In the genomic region with DNA sequence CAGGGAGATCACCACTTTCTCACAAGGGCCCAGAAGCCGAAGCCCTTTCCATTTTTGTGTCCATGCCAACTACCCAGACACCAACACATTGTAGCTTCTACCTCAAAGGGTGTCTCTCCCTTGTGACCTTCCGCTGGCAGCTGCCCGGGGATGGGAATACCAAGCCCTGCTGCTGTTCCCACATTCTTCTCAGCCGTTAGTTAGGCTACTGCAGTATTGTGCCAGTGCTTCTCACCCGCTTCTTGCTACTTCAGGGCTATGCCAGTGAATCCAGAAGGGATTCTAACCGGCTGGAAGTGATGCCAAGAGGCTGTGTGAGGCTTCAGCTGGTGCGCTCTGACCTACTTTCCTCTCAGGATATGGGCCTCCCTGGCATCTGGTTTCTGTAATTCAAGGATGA, we compare ENCODE assay signal across 10 mouse cellular contexts.
A peak's percentile ranks its signal among the peaks of the same experiment; 100 is the strongest.
DNase-seq lines count a peak whose midpoint lies in the region; ATAC-seq and TF ChIP-seq lines count a peak whose summit lies in the region.
"Had no signal": no experiment of that assay in that cellular context is flagged by ENCODE, and none has a peak within 500 bp of the region (broad histone marks: within the 10 kb centered on the region; RNA-seq: fewer than 3 reads in every experiment).

No protein-coding gene starts in this region.

- no peaks in the 10 kb centered on the region for H3K27me3 ChIP-seq in hindbrain, embryonic 16.5 days (replicated peaks; ENCODE audit: control insufficient read depth, insufficient read depth, low read length)
- no peaks in the 10 kb centered on the region for H3K27me3 ChIP-seq in hindbrain, embryonic 11.5 days (ENCODE audit: control insufficient read depth, insufficient read depth, low read length)
- H3K27me3 ChIP-seq in cerebellum, adult 2 months (ENCODE audit: control insufficient read depth, insufficient read depth, low read length) = no peaks in the 10 kb centered on the region
- H3K27me3 ChIP-seq: embryonic facial prominence, embryonic 15.5 days; limb, embryonic 15.5 days had no signal

- no peaks in the 10 kb centered on the region for H3K36me3 ChIP-seq in hindbrain, embryonic 16.5 days (ENCODE audit: control insufficient read depth, insufficient read depth, low read length)
- no peaks in the 10 kb centered on the region for H3K36me3 ChIP-seq in hindbrain, embryonic 11.5 days (ENCODE audit: control insufficient read depth, insufficient read depth, low read length)
- H3K36me3 ChIP-seq: embryonic facial prominence, embryonic 15.5 days; limb, embryonic 15.5 days had no signal

- H3K4me1 ChIP-seq in hindbrain, embryonic 16.5 days (ENCODE audit: control insufficient read depth, insufficient read depth, low read depth, low read length) = peaks cover 13% of the 10 kb centered on the region
- no peaks in the 10 kb centered on the region for H3K4me1 ChIP-seq in hindbrain, embryonic 11.5 days (replicated peaks; ENCODE audit: control insufficient read depth, insufficient read depth, low read length)
- H3K4me1 ChIP-seq in cerebellum, adult 2 months (ENCODE audit: control insufficient read depth, insufficient read depth, low read length) = peaks cover 11% of the 10 kb centered on the region

- no peaks in the 10 kb centered on the region for H3K9me3 ChIP-seq in hindbrain, embryonic 16.5 days (ENCODE audit: control insufficient read depth, low read length)
- no peaks in the 10 kb centered on the region for H3K9me3 ChIP-seq in hindbrain, embryonic 11.5 days (ENCODE audit: control insufficient read depth, low read length)
- H3K9me3 ChIP-seq: embryonic facial prominence, embryonic 15.5 days; limb, embryonic 15.5 days had no signal

- ATAC-seq in hindbrain, embryonic 16.5 days = peak; percentile 72
- no peak for ATAC-seq in hindbrain, embryonic 11.5 days (ENCODE audit: low FRiP score)
- no peak for ATAC-seq in CD4-positive, CD25-positive, alpha-beta regulatory T cell, adult 4 months
- no peak for ATAC-seq in monocyte, adult 5-6 weeks (replicated peaks; ENCODE audit: insufficient number of reproducible peaks, low FRiP score, low TSS enrichment, poor library complexity, severe bottlenecking)

- intact Hi-C loops in heart, postnatal 10 days (cut with DNase I) = no loop called here

- no peak for TF ChIP-seq POLR2A in cerebellum, adult 2 months (IDR thresholded peaks at IDR 0.05; ENCODE audit: borderline replicate concordance, insufficient read depth, low read length)

- no peak overlapping the region for H3K9ac ChIP-seq in hindbrain, embryonic 16.5 days (ENCODE audit: low read depth, low read length)
- H3K9ac ChIP-seq in hindbrain, embryonic 11.5 days (ENCODE audit: low read depth, low read length) = no peak overlapping the region
- H3K9ac ChIP-seq: embryonic facial prominence, embryonic 15.5 days; limb, embryonic 15.5 days had no signal

- H3K27ac ChIP-seq in hindbrain, embryonic 16.5 days (ENCODE audit: low read depth, low read length) = peak overlapping the region; percentile 54
- no peak overlapping the region for H3K27ac ChIP-seq in hindbrain, embryonic 11.5 days (ENCODE audit: low read depth, low read length)
- H3K27ac ChIP-seq in cerebellum, adult 2 months (ENCODE audit: insufficient read depth, low read length) = peak overlapping the region; percentile 51
- H3K27ac ChIP-seq: embryonic facial prominence, embryonic 15.5 days; limb, embryonic 15.5 days had no signal

- no peak overlapping the region for H3K4me2 ChIP-seq in hindbrain, embryonic 16.5 days (ENCODE audit: low read length)
- H3K4me2 ChIP-seq in hindbrain, embryonic 11.5 days (replicated peaks; ENCODE audit: low read depth, low read length) = no peak overlapping the region
- H3K4me2 ChIP-seq: embryonic facial prominence, embryonic 15.5 days; limb, embryonic 15.5 days had no signal

- 58% methylated on average over 7 of the region's 7 CpGs for WGBS in hindbrain, embryonic 16.5 days
- 92% methylated on average over 7 of the region's 7 CpGs for WGBS in hindbrain, embryonic 11.5 days
- WGBS in cerebellum, adult 2 months = 6% methylated on average over 7 of the region's 7 CpGs

- TF ChIP-seq CTCF in cerebellum, adult 2 months (IDR thresholded peaks at IDR 0.05; ENCODE audit: borderline replicate concordance, insufficient read depth, low read depth, low read length) = no peak

- no peak for DNase-seq in hindbrain, embryonic 11.5 days (ENCODE audit: low spot score)
- DNase-seq in cerebellum, adult 2 months = peak; percentile 66 to 84
- peak; percentile 33 to 58 for DNase-seq in heart, postnatal 10 days
- peak; percentile 79 for DNase-seq in right cerebral cortex, adult 18-20 months
- no peak for DNase-seq in thymus, postnatal 4 days

- H3K4me3 ChIP-seq in hindbrain, embryonic 16.5 days (ENCODE audit: low read length) = no peak overlapping the region
- no peak overlapping the region for H3K4me3 ChIP-seq in hindbrain, embryonic 11.5 days (ENCODE audit: low read depth, low read length)
- H3K4me3 ChIP-seq in cerebellum, adult 2 months (replicated peaks; ENCODE audit: insufficient read depth, low read depth, low read length) = peak overlapping the region; percentile 2
- H3K4me3 ChIP-seq: embryonic facial prominence, embryonic 15.5 days; limb, embryonic 15.5 days had no signal

Comparison
In these comparisons a context has a peak if more than half of its experiments do, and no peak if none do; other contexts are left out.
1. DNase-seq: peak in cerebellum, adult 2 months (2 of 2), heart, postnatal 10 days (2 of 2) and right cerebral cortex, adult 18-20 months (single experiment); none in hindbrain, embryonic 11.5 days (single experiment) and thymus, postnatal 4 days (single experiment).